Mouse (Mus musculus) cerebellum, adult 2 months (tissue): Measurements from ENCODE around the gene Skap2.

ENCODE experiments used
- CTCF ChIP-seq: fragments of 200-500 bp; IDR thresholded peaks from 2 replicates; pipeline ENCODE4 v1.5.1; 2011; ENCODE audit warnings: low read depth, mild to moderate bottlenecking, control low read depth, low read length, moderate library complexity, borderline replicate concordance; ENCODE audit not compliant: insufficient read depth
- POLR2A ChIP-seq: fragments of 200-500 bp; IDR thresholded peaks from 2 replicates; pipeline ENCODE4 v1.6.1; 2011; ENCODE audit warnings: low read length, control low read depth, borderline replicate concordance; ENCODE audit not compliant: insufficient read depth

- TF ChIP-seq CTCF (no peak), POLR2A (no peak)
Observed at GRCm38 (mm10) chr6:52004995-52005394, 7.4 kb downstream of the Skap2 start.
